Mouse (Mus musculus) midbrain, embryonic 13.5 days (tissue): Measurements from ENCODE around the gene Atf1. TPM values are rescaled to one million over a fixed set of nuclear protein-coding genes. Genes with fewer than 3 reads are reported as not detected.
"Not testable (repeated sequence)": the region's sequence is repeated elsewhere in the genome, so short reads cannot be mapped to it uniquely, and the experiment has no call there.

Source experiments
- ATAC-seq: fragments of 200-750 bp; cut with Nextera tagmentation; 2 replicates; pipeline ENCODE4 v1.8.0; 2017; ENCODE audit warnings: mild to moderate bottlenecking, moderate TSS enrichment, moderate library complexity
- H3K27ac ChIP-seq: fragments of 300-500 bp; sonication (generic); 2 replicates; pipeline ENCODE4 v1.5.1; 2015; ENCODE audit warnings: inconsistent platforms, mild to moderate bottlenecking, moderate library complexity
- H3K27me3 ChIP-seq: fragments of 300-500 bp; sonication (generic); 2 replicates; pipeline ENCODE4 v1.6.1; 2015; ENCODE audit warnings: mild to moderate bottlenecking, inconsistent platforms
- H3K36me3 ChIP-seq: fragments of 300-500 bp; sonication (generic); 2 replicates; pipeline ENCODE4 v1.6.1; 2015; ENCODE audit warnings: mild to moderate bottlenecking, inconsistent platforms
- H3K4me1 ChIP-seq: fragments of 300-500 bp; sonication (generic); replicated peaks from 2 replicates; pipeline ENCODE4 v1.6.1; 2015; ENCODE audit warnings: inconsistent platforms
- H3K4me2 ChIP-seq: fragments of 300-500 bp; sonication (generic); replicated peaks from 2 replicates; pipeline ENCODE4 v1.6.1; 2015; ENCODE audit warnings: moderate library complexity, mild to moderate bottlenecking, inconsistent platforms
- H3K4me3 ChIP-seq: fragments of 300-500 bp; sonication (generic); replicated peaks from 2 replicates; pipeline ENCODE4 v1.5.1; 2015; ENCODE audit warnings: mild to moderate bottlenecking, inconsistent platforms
- H3K9ac ChIP-seq: fragments of 300-500 bp; sonication (generic); replicated peaks from 2 replicates; pipeline ENCODE4 v1.6.1; 2015; ENCODE audit warnings: mild to moderate bottlenecking, inconsistent platforms
- H3K9me3 ChIP-seq: fragments of 300-500 bp; sonication (generic); 2 replicates; pipeline ENCODE4 v1.6.1; 2016; ENCODE audit warnings: mild to moderate bottlenecking, inconsistent platforms
- WGBS: fragments of 180-500 bp; shearing (Covaris S2); methylation state at CpG from one replicate; pipeline ENCODE4 v1.1.7; 2015; 5-methylcytosine and 5-hydroxymethylcytosine counted together
- polyA plus RNA-seq: library from polyadenylated mRNA; unstranded; fragments of >200 nt; fragmentation: Nextera tagmentation; extraction: Ambion mirVana; gene quantifications from 2 replicates; pipeline ENCODE4 v1.2.1, GENCODE M21; 2015

Atf1 gene
- polyA plus RNA-seq, 1 experiment from 2014 or later, result 19.9 TPM

DNA sequence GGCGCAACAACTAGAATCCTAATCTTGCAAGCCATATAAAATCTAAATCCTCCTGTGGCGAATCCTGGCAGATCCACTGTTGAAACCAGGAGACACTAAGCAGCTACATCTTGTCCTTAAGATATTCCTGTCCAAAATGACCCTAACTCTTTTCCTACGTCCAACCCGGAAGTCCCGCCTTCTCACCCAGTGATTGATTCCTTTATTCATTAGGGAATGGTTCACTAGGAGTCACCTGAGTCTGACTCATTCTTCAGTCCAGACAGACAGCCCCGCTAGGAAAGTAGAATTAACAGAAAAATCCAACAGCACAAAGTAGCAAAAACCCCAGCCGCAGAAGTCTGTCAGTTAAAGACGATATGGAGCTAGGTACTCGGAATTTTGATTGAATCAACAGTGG lies 19.7 kb downstream of the Atf1 start:
- WGBS, result 95% methylated on average over 9 of the region's 9 CpGs
- no peak overlapping the region for H3K4me3 ChIP-seq
- no peaks in the 10 kb centered on the region for H3K4me1 ChIP-seq
- no peaks in the 10 kb centered on the region for H3K27me3 ChIP-seq
- H3K36me3 ChIP-seq, result peaks cover 93% of the 10 kb centered on the region
- no peak for ATAC-seq
- no peaks in the 10 kb centered on the region for H3K9me3 ChIP-seq
- no peak overlapping the region for H3K9ac ChIP-seq
- H3K4me2 ChIP-seq, result no peak overlapping the region
- no peak overlapping the region for H3K27ac ChIP-seq

DNA sequence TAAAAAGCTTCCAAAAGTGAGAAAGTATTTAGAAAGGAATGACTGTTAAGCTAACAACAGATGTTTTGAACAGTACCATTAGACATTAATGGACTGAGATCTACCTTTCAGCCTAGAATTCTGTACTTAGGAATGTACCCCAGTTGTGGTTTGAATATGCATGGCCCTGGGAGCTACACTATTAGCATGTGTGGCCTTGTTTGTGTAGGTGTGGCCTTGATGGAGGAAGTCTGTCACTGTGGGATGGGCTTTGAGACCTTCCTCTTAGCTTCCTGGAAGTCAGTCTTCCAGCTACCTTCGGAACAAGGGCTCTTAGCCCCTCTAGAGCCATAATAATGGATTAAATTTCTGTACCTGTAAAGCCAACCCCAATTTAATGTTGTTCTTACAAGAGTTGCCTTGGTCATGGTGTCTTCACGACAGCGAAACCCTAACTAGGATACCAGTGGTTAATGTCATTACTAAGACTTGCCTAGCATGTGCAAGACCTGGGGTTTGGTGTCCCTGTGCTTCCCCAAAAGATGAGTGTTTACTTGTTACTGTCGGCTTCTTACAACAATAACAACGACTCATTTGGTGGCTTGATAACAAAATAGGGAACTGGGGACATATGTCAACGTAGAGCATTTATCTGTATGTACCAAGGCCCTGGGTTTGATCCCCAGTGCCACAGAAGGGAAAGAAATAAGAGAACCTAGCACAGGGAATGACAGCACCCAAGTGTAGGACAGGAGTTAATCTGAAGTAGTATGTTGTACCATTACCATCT lies 21.2 kb downstream of the Atf1 start:
- Histone ChIP-seq H3K36me3 (peaks cover 94% of the 10 kb centered on the region), H3K4me1 (no peaks in the 10 kb centered on the region), H3K4me2 (no peak overlapping the region), H3K4me3 (no peak overlapping the region), H3K27ac (no peak overlapping the region), H3K27me3 (no peaks in the 10 kb centered on the region), H3K9ac (no peak overlapping the region), H3K9me3 (no peaks in the 10 kb centered on the region)
- ATAC-seq, result no peak
- 97% methylated on average over 6 of the region's 6 CpGs for WGBS

DNA sequence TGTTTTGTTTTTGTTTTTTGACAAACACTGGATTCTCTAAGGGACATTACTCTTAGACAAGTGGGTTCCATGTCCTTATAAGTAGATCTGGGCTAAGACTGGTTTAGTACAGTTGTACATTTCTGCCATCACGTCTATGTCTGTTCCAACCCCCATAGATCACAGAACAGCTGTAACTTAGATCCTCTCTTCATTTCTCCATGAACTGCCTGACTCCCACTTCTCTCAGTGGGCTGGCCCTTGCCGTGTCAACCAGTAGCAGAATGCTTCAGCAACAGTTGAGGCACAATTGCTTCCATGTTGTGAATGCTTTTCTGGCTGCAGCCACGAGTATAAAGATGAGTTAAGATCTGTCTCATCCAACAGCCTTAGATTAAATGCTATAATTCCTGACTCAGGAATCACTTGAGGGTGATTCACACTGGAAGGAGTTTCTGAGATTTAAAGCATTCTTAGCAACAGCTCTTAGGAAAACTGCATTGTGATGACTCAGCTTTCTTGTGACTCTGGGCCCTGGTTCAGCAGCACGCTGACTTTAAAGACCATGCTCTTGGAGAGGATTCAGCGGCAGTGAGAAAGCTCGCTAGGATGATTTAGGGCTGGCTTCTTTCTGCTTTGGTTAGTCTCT lies 23.6 kb downstream of the Atf1 start:
- 92% methylated on average over 6 of the region's 6 CpGs for WGBS

DNA sequence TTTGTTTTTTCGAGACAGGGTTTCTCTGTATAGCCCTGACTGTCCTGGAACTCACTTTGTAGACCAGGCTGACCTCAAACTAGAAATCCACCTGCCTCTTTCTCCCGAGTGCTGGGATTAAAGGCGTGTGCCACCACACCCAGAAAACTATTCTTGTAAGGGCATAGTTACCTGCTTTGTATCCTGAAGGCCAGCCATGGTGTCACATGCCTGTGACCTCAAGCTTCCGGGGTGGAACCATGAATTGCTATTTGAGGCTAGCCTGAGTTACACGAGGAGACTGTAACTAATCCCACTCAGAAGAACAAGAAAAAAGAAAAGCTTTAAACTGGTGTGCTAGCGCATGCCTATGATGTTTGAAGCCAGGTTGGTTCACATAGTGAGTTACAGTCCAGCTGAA lies 28.8 kb downstream of the Atf1 start:
- Histone ChIP-seq H3K4me2 (no peak overlapping the region), H3K36me3 (peaks cover 78% of the 10 kb centered on the region), H3K27me3 (no peaks in the 10 kb centered on the region), H3K4me3 (no peak overlapping the region), H3K9ac (no peak overlapping the region), H3K4me1 (no peaks in the 10 kb centered on the region), H3K27ac (no peak overlapping the region), H3K9me3 (no peaks in the 10 kb centered on the region)
- 92% methylated on average over 6 of the region's 6 CpGs for WGBS
- ATAC-seq, result no peak

More for the DNA sequence above, 23.6 kb downstream of the Atf1 start:
- Histone ChIP-seq H3K4me3 (no peak overlapping the region), H3K27ac (no peak overlapping the region), H3K9ac (no peak overlapping the region), H3K9me3 (no peaks in the 10 kb centered on the region), H3K4me2 (no peak overlapping the region), H3K27me3 (no peaks in the 10 kb centered on the region), H3K36me3 (peaks cover 97% of the 10 kb centered on the region), H3K4me1 (no peaks in the 10 kb centered on the region)
- ATAC-seq, result no peak

DNA sequence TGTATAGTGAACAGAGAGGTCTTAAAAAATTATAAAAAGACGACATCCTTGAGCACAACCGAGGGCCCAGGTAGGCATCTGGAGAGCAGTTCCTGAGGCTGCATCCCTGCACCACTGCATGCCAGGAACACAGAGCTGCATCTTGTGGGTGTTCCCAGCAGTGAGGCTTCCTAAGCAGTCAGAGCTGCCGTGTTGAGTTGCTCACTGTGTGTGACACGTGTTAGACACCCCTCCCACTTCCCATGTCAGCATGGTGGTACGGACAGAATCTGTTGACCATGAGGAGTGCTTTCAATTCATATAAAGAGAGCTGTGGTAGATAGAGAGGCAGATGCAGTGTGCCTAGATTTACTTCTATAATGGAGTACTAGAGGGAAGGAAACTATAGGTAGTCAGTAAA lies 29.7 kb downstream of the Atf1 start:
- Histone ChIP-seq H3K4me1 (no peaks in the 10 kb centered on the region), H3K4me3 (no peak overlapping the region), H3K4me2 (no peak overlapping the region), H3K27me3 (no peaks in the 10 kb centered on the region), H3K36me3 (peaks cover 78% of the 10 kb centered on the region), H3K27ac (no peak overlapping the region), H3K9ac (no peak overlapping the region), H3K9me3 (no peaks in the 10 kb centered on the region)
- 86% methylated on average over 5 of the region's 5 CpGs for WGBS
- no peak for ATAC-seq

DNA sequence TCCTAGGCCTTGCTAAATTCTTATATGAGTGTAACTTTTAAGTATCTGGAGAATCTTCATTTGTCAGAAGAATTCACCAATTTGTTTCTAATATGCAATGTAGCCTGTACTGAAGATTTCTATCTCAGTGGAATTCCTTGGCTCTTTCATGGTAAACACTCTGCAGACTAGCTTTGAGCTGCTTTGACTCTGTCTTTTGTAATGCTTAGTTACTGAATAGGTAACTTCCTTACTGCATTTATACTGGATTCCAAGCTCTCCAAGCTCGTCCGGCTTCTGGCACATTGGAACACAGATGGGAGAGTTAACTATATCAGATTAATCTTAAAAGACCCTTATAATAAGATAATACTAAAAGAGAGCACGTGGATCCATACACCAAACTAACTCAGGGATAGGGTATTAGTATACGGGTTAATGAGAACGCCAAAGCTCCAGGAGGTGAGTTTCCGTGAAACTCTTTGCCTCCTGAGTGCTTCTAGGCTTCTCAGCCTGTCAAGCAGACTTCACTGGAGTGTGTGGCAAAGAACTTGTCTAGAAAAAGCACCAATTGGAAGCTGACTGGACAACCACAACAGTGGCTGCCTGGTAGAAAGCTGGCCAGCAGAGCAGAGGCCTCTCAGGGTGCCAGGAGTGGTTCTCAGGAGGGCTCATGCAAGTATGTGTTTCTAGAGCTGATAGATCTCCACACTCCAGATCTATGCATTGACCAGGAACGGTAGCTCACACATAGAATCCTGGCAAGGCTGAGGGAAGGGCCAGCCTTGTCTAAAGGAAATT lies 31.2 kb downstream of the Atf1 start:
- H3K4me3 ChIP-seq, result no peak overlapping the region
- H3K9me3 ChIP-seq, result no peaks in the 10 kb centered on the region
- ATAC-seq, result no peak
- no peaks in the 10 kb centered on the region for H3K27me3 ChIP-seq
- no peak overlapping the region for H3K4me2 ChIP-seq
- no peaks in the 10 kb centered on the region for H3K4me1 ChIP-seq
- 98% methylated on average over 7 of the region's 7 CpGs for WGBS
- peaks cover 67% of the 10 kb centered on the region for H3K36me3 ChIP-seq
- no peak overlapping the region for H3K27ac ChIP-seq
- H3K9ac ChIP-seq, result no peak overlapping the region

DNA sequence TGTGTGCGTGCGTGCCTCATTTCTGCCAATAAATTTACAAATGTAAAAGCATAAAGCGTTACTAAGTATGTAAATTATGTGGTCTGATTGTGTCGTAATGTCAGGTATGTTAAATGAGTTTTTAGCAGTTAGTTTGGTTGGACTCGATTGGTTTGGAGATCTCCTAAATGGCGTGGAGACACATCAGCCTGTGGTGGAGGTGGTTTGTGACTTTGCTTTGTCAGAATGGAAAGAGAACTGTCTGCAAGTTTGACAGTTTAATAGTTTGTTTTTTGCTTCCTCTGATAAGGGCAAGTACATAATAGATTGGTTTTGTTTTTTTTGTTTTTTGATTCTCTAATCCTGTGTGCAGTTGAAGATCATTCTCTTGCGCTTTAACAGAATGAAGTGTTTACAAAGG lies 32.7 kb downstream of the Atf1 start:
- H3K4me1 ChIP-seq, H3K9me3 ChIP-seq, H3K27ac ChIP-seq, H3K4me2 ChIP-seq, ATAC-seq, H3K9ac ChIP-seq, H3K27me3 ChIP-seq, H3K4me3 ChIP-seq: not testable (repeated sequence)
- WGBS, result 94% methylated on average over 6 of the region's 7 CpGs
- peaks cover 52% of the 10 kb centered on the region for H3K36me3 ChIP-seq

DNA sequence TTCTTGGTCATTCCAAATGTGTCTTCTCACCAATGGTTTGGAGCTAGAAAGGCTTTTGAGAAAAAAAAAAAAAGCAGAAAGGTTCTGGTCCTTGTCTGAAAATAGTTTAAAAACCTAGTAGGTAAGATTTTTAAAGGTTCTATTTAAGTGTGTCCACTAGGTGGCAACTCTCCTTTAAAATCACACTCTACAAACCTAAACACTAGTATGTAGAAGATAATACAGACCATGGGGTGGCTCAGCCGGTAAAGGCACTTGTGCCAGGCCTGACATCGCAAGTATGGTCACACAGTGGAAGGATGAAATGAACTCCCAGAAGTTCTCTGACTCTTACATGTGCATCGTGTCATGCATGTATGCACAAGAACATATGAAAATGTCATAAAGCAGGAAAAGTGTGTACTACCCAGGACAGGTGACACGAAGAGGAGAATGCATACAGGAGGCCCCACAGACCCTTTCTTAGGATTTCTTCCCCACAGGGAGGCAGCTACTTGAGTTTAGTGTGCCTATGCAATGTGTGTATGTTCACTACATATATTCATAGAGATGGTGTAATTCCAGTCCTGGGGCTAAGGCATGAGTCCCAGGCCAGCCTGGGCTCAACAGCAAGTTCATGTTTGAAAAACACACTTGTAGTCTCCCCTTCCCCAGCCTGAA lies 35.8 kb downstream of the Atf1 start:
- Histone ChIP-seq H3K4me1 (no peaks in the 10 kb centered on the region), H3K27me3 (no peaks in the 10 kb centered on the region), H3K4me2 (no peak overlapping the region), H3K36me3 (peaks cover 27% of the 10 kb centered on the region), H3K4me3 (no peak overlapping the region), H3K9ac (no peak overlapping the region), H3K9me3 (no peaks in the 10 kb centered on the region), H3K27ac (no peak overlapping the region)
- ATAC-seq, result no peak
- 16% methylated on average over 4 of the region's 4 CpGs for whole genome bisulfite sequencing

DNA sequence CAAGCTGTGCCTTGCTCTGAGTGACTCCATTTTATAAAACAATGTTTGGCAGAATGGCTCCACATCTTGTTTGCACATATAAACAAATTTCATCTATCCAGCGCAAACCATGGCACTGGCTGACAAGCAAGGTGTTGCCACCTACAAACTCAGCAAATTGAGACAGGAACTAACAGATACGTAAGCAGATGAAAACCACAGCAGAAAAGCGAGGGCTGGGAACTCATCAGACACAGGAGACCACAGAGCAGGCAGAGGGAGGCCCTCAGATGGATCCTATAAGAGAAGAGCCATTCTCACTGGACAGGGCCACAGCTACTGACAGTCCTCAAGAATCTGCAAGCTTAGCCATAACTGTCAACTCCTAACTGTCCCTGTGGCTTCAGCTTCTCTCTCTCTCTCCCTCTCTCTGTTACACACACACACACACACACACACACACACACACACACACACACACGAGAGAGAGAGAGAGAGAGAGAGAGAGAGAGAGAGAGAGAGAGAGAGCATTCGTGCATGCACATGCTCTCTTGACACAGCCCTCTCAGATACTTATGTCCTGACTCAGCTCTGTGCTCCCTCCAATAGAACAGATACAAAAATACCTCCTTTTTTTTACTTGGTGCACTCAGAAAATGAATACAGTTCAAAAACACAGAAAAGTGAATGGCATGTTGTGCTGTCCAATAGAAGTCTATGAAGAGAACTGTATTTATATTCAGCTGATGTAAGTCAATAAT lies 38.1 kb downstream of the Atf1 start:
- H3K4me1 ChIP-seq, result 0 out of 2 replicates have a peak, but pooled peaks cover 4% of the 10 kb centered on the region
- WGBS, result 82% methylated on average over 4 of the region's 5 CpGs
- no peak for ATAC-seq
- no peak overlapping the region for H3K27ac ChIP-seq
- peaks cover 15% of the 10 kb centered on the region for H3K36me3 ChIP-seq
- H3K9ac ChIP-seq, result no peak overlapping the region
- no peak overlapping the region for H3K4me3 ChIP-seq
- no peak overlapping the region for H3K4me2 ChIP-seq
- no peaks in the 10 kb centered on the region for H3K9me3 ChIP-seq
- H3K27me3 ChIP-seq, result 0 out of 2 replicates have a peak, but pooled peaks cover 8% of the 10 kb centered on the region

DNA sequence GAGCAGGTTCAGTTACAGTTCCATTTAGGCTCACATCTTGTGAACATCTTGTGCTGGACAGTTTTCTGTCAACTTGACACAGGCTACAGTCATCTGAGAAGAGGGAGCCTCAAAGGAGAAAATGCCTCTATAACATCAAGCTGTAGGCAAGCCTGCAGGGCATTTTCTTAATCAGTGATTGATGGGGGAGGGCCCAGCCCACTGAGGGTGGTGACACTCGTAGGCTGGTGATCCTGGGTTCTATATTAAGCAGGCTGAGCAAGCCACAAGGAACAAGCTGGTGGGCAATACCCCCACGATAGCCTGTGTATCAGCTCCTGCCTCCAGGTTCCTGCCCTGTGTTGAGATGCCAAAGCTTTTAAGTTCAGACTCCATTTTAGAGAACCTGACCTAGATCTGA lies 41.3 kb downstream of the Atf1 start:
- Histone ChIP-seq H3K4me3 (no peak overlapping the region), H3K27me3 (0 out of 2 replicates have a peak, but pooled peaks cover 8% of the 10 kb centered on the region), H3K9me3 (peaks cover 6% of the 10 kb centered on the region), H3K9ac (no peak overlapping the region), H3K4me2 (no peak overlapping the region), H3K36me3 (no peaks in the 10 kb centered on the region), H3K4me1 (0 out of 2 replicates have a peak, but pooled peaks cover 4% of the 10 kb centered on the region), H3K27ac (no peak overlapping the region)
- 81% methylated on average over 2 of the region's 2 CpGs for WGBS
- no peak for ATAC-seq

DNA sequence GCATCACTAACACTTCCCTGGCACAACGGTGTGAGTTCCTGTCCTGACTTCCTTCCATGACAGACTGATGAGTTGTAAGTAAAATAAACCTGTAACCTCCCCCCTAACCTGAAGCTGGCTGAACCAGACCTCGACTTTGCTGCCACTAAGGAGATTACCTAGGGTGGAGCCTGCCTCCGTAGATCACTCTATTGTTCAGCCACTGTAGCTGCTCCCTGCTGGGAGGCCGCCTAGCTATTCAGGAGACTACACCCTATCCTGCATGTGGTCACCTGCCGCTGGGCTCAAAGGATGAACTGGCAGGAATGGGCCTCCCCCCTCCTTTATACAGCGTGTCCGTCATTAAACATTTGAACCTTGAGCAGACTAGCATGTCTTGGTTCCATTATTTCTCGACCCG lies 42.2 kb downstream of the Atf1 start:
- H3K4me2 ChIP-seq, result 0 out of 2 replicates have a peak overlapping the region, but pooled peaks have one; percentile 15
- 15% methylated on average over 9 of the region's 9 CpGs for WGBS
- H3K9me3 ChIP-seq, result peaks cover 6% of the 10 kb centered on the region
- no peaks in the 10 kb centered on the region for H3K36me3 ChIP-seq
- no peak overlapping the region for H3K27ac ChIP-seq
- H3K4me1 ChIP-seq, result 0 out of 2 replicates have a peak, but pooled peaks cover 4% of the 10 kb centered on the region
- no peak overlapping the region for H3K4me3 ChIP-seq
- no peak overlapping the region for H3K9ac ChIP-seq
- 0 out of 2 replicates have a peak, but pooled peaks cover 8% of the 10 kb centered on the region for H3K27me3 ChIP-seq
- no peak for ATAC-seq
